Mouse (Mus musculus) left cerebral cortex, postnatal 4 days (tissue): ENCODE results near the gene Ctrb1. TPM values are rescaled to one million over a fixed set of nuclear protein-coding genes. Genes with fewer than 3 reads are reported as not detected.

Experiments
- DNase-seq: peaks from one replicate; pipeline ENCODE4 v3.0.0-alpha.2; 2022
- intact Hi-C: fragments of 180-260 bp; cut with DNase I; formaldehyde crosslinking; loops from one replicate; pipeline ENCODE4 v1.15.1; 2025
- microRNA-seq: library from miRNA; unstranded; fragments of <30 nt; microRNA quantifications from one replicate; pipeline ENCODE4 v1.2.0, GENCODE M21; 2022
- total RNA-seq, 2 experiments: library from RNA; stranded (reverse); gene quantifications; 2 replicates each; pipeline ENCODE4 v1.2.3; 2021

Gene Ctrb1
- total RNA-seq, 2 experiments from 2014 or later: not detected

- DNase-seq: no peak
Measured at GRCm38 (mm10) chr8:111641064-111641463, 49.7 kb downstream of the Ctrb1 start.

DNA sequence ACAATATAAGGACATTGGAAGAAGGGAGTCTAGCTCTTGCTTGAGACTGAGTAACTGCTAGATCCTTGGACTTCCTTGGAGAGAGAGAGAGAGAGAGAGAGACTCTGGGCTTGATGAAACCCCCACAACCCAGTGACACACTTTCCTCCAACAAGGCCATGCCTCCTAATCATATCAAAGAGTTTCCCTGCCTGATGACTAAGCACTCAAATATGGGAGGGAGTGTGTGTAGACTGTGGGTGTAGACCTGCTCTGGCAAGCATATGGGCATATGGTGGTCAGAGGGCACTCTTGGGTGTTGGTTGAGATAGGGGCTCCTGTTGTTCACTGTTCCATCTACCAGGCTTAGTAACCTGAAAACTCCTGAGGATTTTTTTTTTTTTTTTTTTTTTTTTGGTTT lies 52.7 kb downstream of the Ctrb1 start:
- intact Hi-C loops: no loop called here
- DNase-seq: no peak

More at GRCm38 (mm10) chr8:111641064-111641463, 49.7 kb downstream of the Ctrb1 start:
- intact Hi-C loops: no loop called here

Small RNA genes lying within 50 kb of the gene (microRNA-seq; reads per million reads assigned to microRNA genes)
- gene Mir7076: not detected

Other genes starting within 250 kb of the Ctrb1 start
- 10 to 100 TPM; 23.9 to 25.5 TPM for gene Wdr59, start 168.9 kb downstream of the Ctrb1 start, total RNA-seq
- gene Znrf1, start 154.9 kb downstream of the Ctrb1 start, total RNA-seq: 100 to 1,000 TPM; 191 to 204 TPM
- gene Ldhd, start 60.6 kb downstream of the Ctrb1 start, total RNA-seq: 1 to 10 TPM in 1 of 2 experiments, under 1 TPM in 1; 0.54 to 1.1 TPM
- gene Zfp1, start 47.6 kb downstream of the Ctrb1 start, total RNA-seq: 10 to 100 TPM; 23.0 to 25.0 TPM
- gene Bcar1, start 52.8 kb upstream of the Ctrb1 start, total RNA-seq: 10 to 100 TPM; 58.2 to 59.7 TPM
- gene Cfdp1, start 163.3 kb upstream of the Ctrb1 start, total RNA-seq: 100 to 1,000 TPM; 110 to 114 TPM
- gene Tmem170, start 185.7 kb upstream of the Ctrb1 start, total RNA-seq: 1 to 10 TPM; 2.6 to 2.9 TPM
- gene Chst5, start 219.4 kb upstream of the Ctrb1 start, total RNA-seq: 1 to 10 TPM in 1 of 2 experiments, under 1 TPM in 1; 0.89 to 1.0 TPM
- 10 to 100 TPM; 11.6 to 11.9 TPM for gene Tmem231, start 242.9 kb upstream of the Ctrb1 start, total RNA-seq
- gene Gabarapl2, start 249.7 kb upstream of the Ctrb1 start, total RNA-seq: 100 to 1,000 TPM; 192 to 198 TPM